Mouse (Mus musculus) C2C12 (cell line): Measurements from ENCODE around the gene Zdhhc18. TPM values are rescaled to one million over a fixed set of nuclear protein-coding genes. Genes with fewer than 3 reads are reported as not detected.

Experiments
- H3K27me3 ChIP-seq: one replicate; pipeline ENCODE4 v1.6.1; 2011; ENCODE audit not compliant: control insufficient read depth, insufficient read depth, insufficient read length
- H3K36me3 ChIP-seq: one replicate; pipeline ENCODE4 v1.6.1; 2011; ENCODE audit not compliant: control insufficient read depth, insufficient read depth
- H3K4me3 ChIP-seq: one replicate; pipeline ENCODE4 v1.5.1; 2011; ENCODE audit warnings: mild to moderate bottlenecking, control low read depth; ENCODE audit not compliant: poor library complexity, insufficient read depth, severe bottlenecking
- H3K79me2 ChIP-seq: one replicate; pipeline ENCODE4 v1.6.1; 2011; ENCODE audit not compliant: control insufficient read depth, insufficient read depth
- H3K79me3 ChIP-seq: one replicate; pipeline ENCODE4 v1.6.1; 2011; ENCODE audit warnings: low read depth, control low read depth
- H3ac ChIP-seq: one replicate; pipeline ENCODE3; 2011; ENCODE audit warnings: low read depth; ENCODE audit not compliant: control insufficient read depth, insufficient read length
- CEBPB ChIP-seq: IDR thresholded peaks from one replicate; pipeline ENCODE4 v1.6.1; 2011; ENCODE audit warnings: low read depth, mild to moderate bottlenecking, control low read depth, moderate library complexity
- CTCF ChIP-seq: IDR thresholded peaks from one replicate; pipeline ENCODE4 v1.5.1; 2011; ENCODE audit not compliant: control insufficient read depth, insufficient read depth, insufficient read length
- FOSL1 ChIP-seq: IDR thresholded peaks from one replicate; pipeline ENCODE4 v1.8.0; 2011; ENCODE audit warnings: mild to moderate bottlenecking, low read length; ENCODE audit not compliant: poor library complexity, insufficient read depth, severe bottlenecking
- MAX ChIP-seq: IDR thresholded peaks from one replicate; pipeline ENCODE4 v1.6.1; 2011; ENCODE audit warnings: mild to moderate bottlenecking, control low read depth
- MYOD1 ChIP-seq: IDR thresholded peaks from one replicate; pipeline ENCODE4 v1.6.1; 2011; ENCODE audit warnings: low read depth; ENCODE audit not compliant: control insufficient read depth, insufficient read length
- MYOG ChIP-seq: IDR thresholded peaks from one replicate; pipeline ENCODE4 v1.6.1; 2011; ENCODE audit not compliant: control insufficient read depth, insufficient read length; ENCODE audit errors: extremely low read depth
- USF1 ChIP-seq: IDR thresholded peaks from one replicate; pipeline ENCODE4 v1.6.1; 2011; ENCODE audit warnings: low read depth, mild to moderate bottlenecking, control low read depth, moderate library complexity
- long read RNA-seq, 2 experiments: library from polyadenylated mRNA; unstranded; transcript quantifications; one replicate each; pipeline ENCODE4 v2.0.0; 2019 to 2020
- polyA plus RNA-seq: library from polyadenylated mRNA; unstranded; fragments of >200 nt; fragmentation: generic; extraction: Trizol; gene quantifications from one replicate; pipeline ENCODE4 v1.2.1, GENCODE M21; 2012; ENCODE audit warnings: missing spikeins

Gene Zdhhc18
- 14.3 TPM for polyA plus RNA-seq
- long read RNA-seq, experiment 1, partial matches to known transcripts = 0 of 6 reads
- long read RNA-seq, experiment 1, other reads (novel, unspliced or antisense) = 6 of 6 reads
- long read RNA-seq, experiment 2, partial matches to known transcripts = 7 of 9 reads
- long read RNA-seq, experiment 2, other reads (novel, unspliced or antisense) = 1 of 9 reads

- H3K79me2 ChIP-seq = no peaks in the 10 kb centered on the region
- TF ChIP-seq CEBPB = peak; percentile 18
- TF ChIP-seq FOSL1 = no peak
- no peak for TF ChIP-seq MAX
- no peak for TF ChIP-seq USF1
- peak; percentile 63 for TF ChIP-seq CTCF
- TF ChIP-seq MYOD1 = no peak
- no peak for TF ChIP-seq MYOG
Measured at GRCm38 (mm10) chr4:133649989-133650699, at the start of gene Zdhhc18. Zdhhc18 (minus strand) TSS chr4:133650154.

GRCm38 (mm10) chr4:133695363-133695762 is 45.4 kb upstream of the Zdhhc18 start:
- H3K79me3 ChIP-seq = peaks cover 7% of the 10 kb centered on the region
- no peak overlapping the region for H3ac ChIP-seq
- H3K4me3 ChIP-seq = no peak overlapping the region
- H3K27me3 ChIP-seq = no peaks in the 10 kb centered on the region
- TF ChIP-seq MYOD1 (no peak), MAX (no peak), FOSL1 (no peak), MYOG (no peak), USF1 (no peak), CEBPB (no peak), CTCF (no peak)
- H3K36me3 ChIP-seq = peaks cover 87% of the 10 kb centered on the region
- peaks cover 31% of the 10 kb centered on the region for H3K79me2 ChIP-seq

More at GRCm38 (mm10) chr4:133649989-133650699, at the start of gene Zdhhc18:
- Histone ChIP-seq H3K27me3 (no peaks in the 10 kb centered on the region), H3K79me3 (no peaks in the 10 kb centered on the region), H3ac (no peak within 1 kb of the TSS), H3K4me3 (no peak within 1 kb of the TSS), H3K36me3 (no peaks in the 10 kb centered on the region)

- TF ChIP-seq CTCF = no peak
- TF ChIP-seq MAX = no peak
- TF ChIP-seq USF1 = peak; percentile 15
- TF ChIP-seq MYOD1 = no peak
- TF ChIP-seq MYOG = no peak
- no peak for TF ChIP-seq FOSL1
- Histone ChIP-seq H3K36me3 (peaks cover 97% of the 10 kb centered on the region), H3K79me2 (peaks cover 11% of the 10 kb centered on the region), H3K79me3 (peaks cover 4% of the 10 kb centered on the region), H3K4me3 (no peak overlapping the region), H3K27me3 (no peaks in the 10 kb centered on the region), H3ac (no peak overlapping the region)
Measured at GRCm38 (mm10) chr4:133690252-133690651, 40.3 kb upstream of the Zdhhc18 start.

GRCm38 (mm10) chr4:133688417-133689067 is 38.6 kb upstream of the Zdhhc18 start:
- Histone ChIP-seq H3K79me3 (peaks cover 2% of the 10 kb centered on the region), H3K79me2 (peaks cover 11% of the 10 kb centered on the region), H3ac (no peak overlapping the region), H3K27me3 (no peaks in the 10 kb centered on the region), H3K36me3 (peaks cover 97% of the 10 kb centered on the region), H3K4me3 (no peak overlapping the region)
- TF ChIP-seq FOSL1 (no peak), MYOD1 (no peak), CTCF (no peak), MYOG (no peak), MAX (no peak), USF1 (no peak), CEBPB (no peak)

GRCm38 (mm10) chr4:133687126-133687525 is 37.2 kb upstream of the Zdhhc18 start:
- peaks cover 2% of the 10 kb centered on the region for H3K79me3 ChIP-seq
- H3K27me3 ChIP-seq = no peaks in the 10 kb centered on the region
- peaks cover 92% of the 10 kb centered on the region for H3K36me3 ChIP-seq
- no peak overlapping the region for H3ac ChIP-seq
- H3K4me3 ChIP-seq = no peak overlapping the region
- TF ChIP-seq CTCF (no peak), MYOG (no peak), MAX (no peak), MYOD1 (no peak), CEBPB (no peak), FOSL1 (no peak), USF1 (no peak)
- peaks cover 9% of the 10 kb centered on the region for H3K79me2 ChIP-seq
